Mouse (Mus musculus) Patski (cell line): Measurements from ENCODE around the gene Skap2. TPM values are rescaled to one million over a fixed set of nuclear protein-coding genes. Genes with fewer than 3 reads are reported as not detected.

Experiments used
- ATAC-seq: fragments of 100-300 bp; one replicate; pipeline ENCODE4 v1.8.0; 2021
- CTCF ChIA-PET: fragments of 350-600 bp; sonication (Branson Sonifier 250); formaldehyde crosslinking; loops from one replicate; lab custom pipeline; 2022; ENCODE audit warnings: inconsistent platforms; lab: Charles Lee
- POLR2A ChIA-PET: fragments of 350-600 bp; sonication (Branson Sonifier 250); formaldehyde crosslinking; loops from one replicate; lab custom pipeline; 2022; ENCODE audit warnings: antibody characterized with exemption, inconsistent platforms; lab: Charles Lee
- DNase-seq: peaks from one replicate; pipeline ENCODE4 v3.0.0-alpha.2; 2011; ENCODE audit warnings: low read depth, low spot score
- H3K27me3 ChIP-seq: fragments of 371-371 bp; one replicate; pipeline ENCODE4 v1.5.1; 2021
- CTCF ChIP-seq: fragments of 100-300 bp; IDR thresholded peaks from one replicate; pipeline ENCODE4 v1.5.1; 2021
- in situ Hi-C: fragments of 300-500 bp; cut with MboI; formaldehyde crosslinking; loops from 3 replicates; pipeline ENCODE4 v1.11.1; 2018; ENCODE audit warnings: low pct_unique_long_range_greater_than_20kb, mixed read lengths
- polyA plus RNA-seq: library from polyadenylated mRNA; unstranded; gene quantifications from one replicate; pipeline ENCODE4 v1.2.3, GENCODE M21; 2021

Gene Skap2
- polyA plus RNA-seq, 1 experiment from 2014 or later = 83.3 TPM

DNA sequence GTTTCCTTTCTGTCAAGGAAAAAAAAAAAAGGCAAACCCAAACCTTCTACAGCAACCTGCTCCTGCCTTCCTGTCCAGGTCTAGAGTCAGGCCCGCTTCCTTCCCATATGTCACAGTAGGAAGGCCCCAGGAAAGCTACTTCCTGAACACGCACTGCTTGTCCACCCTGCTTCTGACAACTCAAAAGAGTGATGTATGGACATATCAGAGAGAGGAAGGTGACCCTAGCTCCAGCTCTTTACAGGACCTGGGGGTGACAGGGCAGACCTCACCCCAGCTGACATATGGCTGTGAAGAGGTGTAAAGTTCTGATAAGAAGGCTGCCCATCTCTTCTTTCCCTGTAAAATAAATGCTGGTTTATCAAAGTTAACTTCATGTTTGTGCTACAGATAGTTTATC lies 133.8 kb downstream of the Skap2 start:
- TF ChIP-seq CTCF = no peak
- ATAC-seq = no peak
- POLR2A ChIA-PET = no interaction called here
- no peak for DNase-seq
- CTCF ChIA-PET = interaction anchor here (0.9 to 2.6 kb wide), 3 partner anchors 8 to 112 kb away, joined by 3 to 11 read pairs (median 3); no protein-coding TSS in a partner anchor
- in situ Hi-C loops = no loop called here
- H3K27me3 ChIP-seq = no peaks in the 10 kb centered on the region

- DNase-seq (no peak), ATAC-seq (no peak)
- ChIA-PET POLR2A (interaction anchor here (0.7 to 1.0 kb wide), 2 partner anchors 9 to 14 kb away, joined by 3 read pairs; no protein-coding TSS in a partner anchor), CTCF (interaction anchor here (0.5 to 2.6 kb wide), 8 partner anchors 9 to 346 kb away, joined by 3 to 11 read pairs (median 4); partner anchors contain the start of gene Hoxa7)
- H3K27me3 ChIP-seq = no peaks in the 10 kb centered on the region
- TF ChIP-seq CTCF = no peak
- in situ Hi-C loops = no loop called here
These were observed 135.4 kb downstream of the Skap2 start for GRCm38 (mm10) chr6:51876841-51877553.

DNA sequence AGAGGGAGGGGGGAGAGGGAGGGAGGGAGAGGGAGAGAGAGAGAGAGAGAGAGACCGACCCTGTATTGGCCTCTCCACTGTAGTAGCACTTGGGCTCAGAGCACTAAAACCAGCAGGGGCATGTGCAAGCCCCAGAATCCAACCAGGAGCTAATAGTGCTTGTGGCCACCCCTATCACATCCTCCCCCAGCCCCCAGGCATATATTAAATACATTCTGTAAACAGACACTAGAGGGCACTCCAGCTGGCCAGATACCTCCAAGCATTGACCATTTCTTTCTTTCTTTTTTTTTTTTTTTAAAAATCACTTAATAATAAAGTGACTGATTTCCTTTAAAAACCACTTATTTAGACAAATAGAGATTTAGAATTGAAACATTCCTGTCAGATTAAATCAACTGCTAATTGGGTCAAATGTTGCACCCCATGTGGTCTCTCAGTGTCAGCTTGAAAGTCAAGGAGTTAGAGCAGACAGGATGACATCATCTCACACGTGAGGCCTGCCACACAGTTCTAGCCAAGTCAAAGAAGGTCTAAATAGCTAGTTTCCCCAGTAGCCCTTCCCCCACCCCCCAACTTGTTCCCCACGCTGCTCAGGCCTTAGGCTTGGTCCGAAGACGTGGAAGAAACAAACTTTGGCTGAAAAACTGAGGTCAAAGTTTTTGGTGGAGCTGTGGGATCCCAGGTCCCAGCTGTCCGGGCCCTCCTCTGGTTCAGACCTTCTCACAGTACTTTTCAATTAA lies 136.3 kb downstream of the Skap2 start:
- CTCF ChIA-PET = interaction anchor here (0.5 to 2.6 kb wide), 9 partner anchors 10 to 347 kb away, joined by 3 to 11 read pairs (median 3); partner anchors contain the start of gene Hoxa7
- TF ChIP-seq CTCF = peak; percentile 66
- no peaks in the 10 kb centered on the region for H3K27me3 ChIP-seq
- in situ Hi-C loops = no loop called here
- ATAC-seq = peak; percentile 44
- POLR2A ChIA-PET = interaction anchor here (0.7 kb wide), 1 partner anchor 317 kb away, joined by 3 read pairs; no protein-coding TSS in a partner anchor
- DNase-seq = peak; percentile 27

DNA sequence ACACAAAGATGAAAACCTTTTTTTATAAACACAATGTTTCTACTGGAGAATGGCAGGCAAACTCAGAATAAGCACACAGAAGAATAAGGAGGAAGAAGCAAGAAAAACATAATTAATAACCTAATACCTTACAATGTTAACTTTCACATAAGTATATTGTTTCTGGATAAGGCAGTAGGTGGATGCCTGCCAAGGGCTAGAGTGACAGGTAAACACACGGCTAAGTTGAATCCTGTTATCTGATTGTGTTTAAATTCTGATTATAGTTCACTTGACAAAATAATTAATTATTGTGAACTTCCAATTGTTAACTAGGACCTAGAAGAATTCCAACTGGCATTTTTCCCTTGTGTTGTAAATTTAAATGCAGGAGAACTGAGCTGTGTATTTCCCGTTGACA lies 138.3 kb downstream of the Skap2 start:
- TF ChIP-seq CTCF = no peak
- DNase-seq = no peak
- no peak for ATAC-seq
- in situ Hi-C loops = loop anchor here (5.0 kb wide), 1 partner anchor 333 kb away; the partner anchor contains the start of gene Hoxa6
- ChIA-PET CTCF (interaction anchor here (0.8 to 1.0 kb wide), 2 partner anchors 9 to 128 kb away, joined by 3 read pairs; no protein-coding TSS in a partner anchor), POLR2A (no interaction called here)
- H3K27me3 ChIP-seq = no peaks in the 10 kb centered on the region

DNA sequence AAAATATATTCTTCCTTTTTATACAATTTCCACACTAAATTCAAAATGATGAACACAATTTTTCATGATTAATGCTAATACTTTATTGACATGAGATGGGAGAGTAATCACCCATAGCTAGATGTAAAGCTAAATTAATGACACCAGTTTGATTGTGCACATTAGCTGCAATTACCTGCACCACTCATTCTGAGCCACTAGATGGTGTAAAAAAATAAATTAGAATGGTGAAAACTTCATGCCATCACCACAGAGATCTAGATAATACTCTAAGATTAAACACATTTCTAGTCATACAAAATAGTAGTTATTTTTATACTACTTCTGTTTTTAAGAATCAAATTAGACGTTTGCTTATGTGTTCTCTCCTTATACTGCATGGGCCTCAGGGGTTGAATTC lies 141.2 kb downstream of the Skap2 start:
- DNase-seq = no peak
- POLR2A ChIA-PET = no interaction called here
- in situ Hi-C loops = loop anchor here (5.0 kb wide), 1 partner anchor 336 kb away; the partner anchor contains the start of gene Hoxa6

DNA sequence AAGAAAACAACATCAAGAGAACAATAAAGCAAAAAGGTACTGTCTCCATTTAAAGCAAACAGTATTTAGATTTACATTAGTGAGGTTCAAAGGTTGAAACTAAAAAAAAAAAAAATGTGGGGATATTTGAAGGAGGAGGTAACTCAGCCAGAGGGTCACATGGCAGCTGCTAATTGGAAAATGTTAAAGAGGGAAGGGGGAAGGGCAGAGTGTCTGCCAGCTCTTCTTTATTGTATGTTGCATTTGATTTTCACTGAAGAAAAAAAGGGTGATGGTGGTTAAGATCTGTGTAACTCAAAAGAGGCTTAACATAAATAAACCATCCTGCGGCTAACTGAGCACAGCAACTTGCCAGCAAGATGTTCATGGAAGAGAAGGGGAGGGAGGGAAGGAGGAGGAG lies 142.1 kb downstream of the Skap2 start:
- ChIA-PET CTCF (no interaction called here), POLR2A (interaction anchor here (0.7 kb wide), 2 partner anchors 732 to 1021 kb away, joined by 5 read pairs; no protein-coding TSS in a partner anchor)
- H3K27me3 ChIP-seq = no peaks in the 10 kb centered on the region
- ATAC-seq = no peak
- no peak for TF ChIP-seq CTCF
- no peak for DNase-seq
- in situ Hi-C loops = loop anchor here (5.0 kb wide), 1 partner anchor 337 kb away; the partner anchor contains the start of gene Hoxa6

More for the DNA sequence above, 141.2 kb downstream of the Skap2 start:
- no peaks in the 10 kb centered on the region for H3K27me3 ChIP-seq
- peak; percentile 54 for TF ChIP-seq CTCF
- no peak for ATAC-seq
- CTCF ChIA-PET = no interaction called here

DNA sequence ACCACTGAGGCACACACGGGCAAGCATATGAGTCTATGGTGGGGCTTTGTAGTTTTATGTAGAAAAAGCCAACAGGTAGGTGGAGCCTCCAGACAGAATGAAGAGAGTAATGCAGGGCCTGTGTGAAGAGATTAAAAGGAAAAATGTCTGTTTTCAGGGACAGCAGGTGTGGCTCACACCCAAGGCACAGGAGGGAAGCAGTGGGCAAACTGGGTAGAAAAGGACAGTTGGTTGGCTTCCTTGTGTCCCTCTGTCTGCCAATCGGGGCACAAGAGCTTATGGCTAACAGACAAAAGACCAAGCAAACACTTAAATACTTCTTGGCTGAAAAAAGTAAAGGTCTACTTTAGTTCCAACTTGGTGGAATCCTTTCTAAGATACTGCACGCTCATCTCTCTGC lies 145.8 kb downstream of the Skap2 start:
- ChIA-PET POLR2A (no interaction called here), CTCF (interaction anchor here (1.0 to 2.0 kb wide), 4 partner anchors 8 to 355 kb away, joined by 3 to 9 read pairs (median 4); partner anchors contain the start of gene Hoxa7)
- TF ChIP-seq CTCF = no peak

DNA sequence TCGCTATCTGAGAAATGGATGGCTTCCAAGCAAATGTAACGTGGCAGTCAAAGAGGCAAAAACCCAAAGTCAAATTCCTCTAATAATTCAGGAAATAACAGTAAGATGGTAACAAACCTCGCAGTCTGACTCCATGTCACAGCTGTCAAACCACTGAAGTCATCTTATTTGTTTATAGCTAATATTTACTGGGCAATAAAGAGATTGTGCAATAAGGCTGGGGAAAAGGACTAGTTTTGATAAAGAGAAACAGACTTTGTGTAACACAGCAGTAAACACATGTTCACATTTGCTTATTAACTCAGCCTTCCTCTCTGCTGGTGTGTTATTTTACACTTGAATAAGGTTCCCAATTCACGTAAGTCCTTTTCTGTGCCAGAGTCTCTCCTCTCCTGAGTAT lies 148.8 kb downstream of the Skap2 start:
- ChIA-PET CTCF (interaction anchor here (0.8 kb wide), 1 partner anchor 13 kb away, joined by 3 read pairs; no protein-coding TSS in a partner anchor), POLR2A (no interaction called here)
- in situ Hi-C loops = no loop called here
- ATAC-seq = no peak
- DNase-seq = no peak
- H3K27me3 ChIP-seq = no peaks in the 10 kb centered on the region
- no peak for TF ChIP-seq CTCF

More for the DNA sequence above, 145.8 kb downstream of the Skap2 start:
- no peaks in the 10 kb centered on the region for H3K27me3 ChIP-seq
- ATAC-seq = no peak
- in situ Hi-C loops = no loop called here
- DNase-seq = no peak

GRCm38 (mm10) chr6:51860300-51860699 lies 152.0 kb downstream of the Skap2 start:
- no peak for TF ChIP-seq CTCF
- no peak for ATAC-seq
- in situ Hi-C loops = no loop called here
- ChIA-PET CTCF (interaction anchor here (0.9 to 1.0 kb wide), 2 partner anchors 274 to 279 kb away, joined by 3 to 4 read pairs; no protein-coding TSS in a partner anchor), POLR2A (interaction anchor here (1.3 kb wide), 1 partner anchor 360 kb away, joined by 3 read pairs; no protein-coding TSS in a partner anchor)
- no peaks in the 10 kb centered on the region for H3K27me3 ChIP-seq
- no peak for DNase-seq

DNA sequence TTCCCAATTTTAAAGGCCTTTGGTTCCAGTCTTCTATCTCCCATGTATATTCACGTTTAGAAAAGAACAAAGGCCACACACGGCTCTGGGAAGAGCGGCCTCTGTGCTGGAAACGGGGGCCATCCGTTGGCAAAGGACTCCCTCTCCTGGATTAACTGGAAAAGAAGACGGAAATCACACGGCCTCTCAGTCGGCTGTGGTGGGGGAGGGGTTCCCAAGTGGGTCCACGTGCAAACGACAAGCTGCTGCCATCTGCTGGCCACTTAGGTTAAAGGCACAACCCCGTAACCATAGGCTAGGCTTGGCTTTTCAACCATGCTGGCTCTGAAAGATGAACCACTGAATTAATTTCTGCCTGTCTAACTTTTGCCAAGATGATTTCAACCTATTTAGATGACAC lies 154.5 kb downstream of the Skap2 start:
- peak; percentile 97 for TF ChIP-seq CTCF
- ChIA-PET POLR2A (no interaction called here), CTCF (interaction anchor here (1.1 to 2.4 kb wide), 5 partner anchors 10 to 277 kb away, joined by 3 to 10 read pairs (median 9); no protein-coding TSS in a partner anchor)
- in situ Hi-C loops = loop anchor here (5.0 to 10.0 kb wide), 4 partner anchors 133 to 646 kb away; no protein-coding TSS in a partner anchor
- H3K27me3 ChIP-seq = no peaks in the 10 kb centered on the region
- ATAC-seq (peak; percentile 54), DNase-seq (peak; percentile 49)
